In genomic region chr2:26273611-26274010, GRCm38 (mm10) we compare ENCODE assay signal across 10 mouse cellular contexts. TPM values are rescaled to one million over a fixed set of nuclear protein-coding genes. Genes with fewer than 3 reads are reported as not detected.
DNase-seq lines count a peak whose midpoint lies in the region; ATAC-seq and TF ChIP-seq lines count a peak whose summit lies in the region.
"Had no signal": no experiment of that assay in that cellular context is flagged by ENCODE, and none has a peak within 500 bp of the region (broad histone marks: within the 10 kb centered on the region; RNA-seq: fewer than 3 reads in every experiment).

No protein-coding gene starts in this region.

- TF ChIP-seq CTCF in hindbrain, postnatal 0 days (IDR thresholded peaks at IDR 0.05; ENCODE audit: low read depth), result peak; percentile 89
- TF ChIP-seq CTCF in stomach, postnatal 0 days (IDR thresholded peaks at IDR 0.05; ENCODE audit: low read depth), result peak; percentile 93

- H3K9ac ChIP-seq in heart, embryonic 11.5 days (ENCODE audit: low read depth, low read length), result no peak overlapping the region
- no peak overlapping the region for H3K9ac ChIP-seq in forebrain, embryonic 14.5 days (ENCODE audit: low read length)
- H3K9ac ChIP-seq in hindbrain, postnatal 0 days (replicated peaks; ENCODE audit: low read length), result no peak overlapping the region
- H3K9ac ChIP-seq in midbrain, embryonic 14.5 days (replicated peaks; ENCODE audit: low read length), result no peak overlapping the region
- no peak overlapping the region for H3K9ac ChIP-seq in stomach, postnatal 0 days (ENCODE audit: low read length)

- H3K27ac ChIP-seq in heart, embryonic 11.5 days (ENCODE audit: low read depth, low read length), result no peak overlapping the region
- H3K27ac ChIP-seq in forebrain, embryonic 14.5 days (ENCODE audit: low read depth, low read length), result no peak overlapping the region
- H3K27ac ChIP-seq in hindbrain, postnatal 0 days, result no peak overlapping the region
- H3K27ac ChIP-seq in midbrain, embryonic 14.5 days (replicated peaks; ENCODE audit: low read depth, low read length), result no peak overlapping the region
- no peak overlapping the region for H3K27ac ChIP-seq in stomach, postnatal 0 days (replicated peaks)

- no peak overlapping the region for H3K4me3 ChIP-seq in heart, embryonic 11.5 days (ENCODE audit: low read depth, low read length)
- H3K4me3 ChIP-seq in forebrain, embryonic 14.5 days (ENCODE audit: low read depth, low read length), result no peak overlapping the region
- H3K4me3 ChIP-seq in hindbrain, postnatal 0 days (ENCODE audit: low read length), result no peak overlapping the region
- no peak overlapping the region for H3K4me3 ChIP-seq in midbrain, embryonic 14.5 days (replicated peaks; ENCODE audit: low read depth, low read length)
- no peak overlapping the region for H3K4me3 ChIP-seq in stomach, postnatal 0 days (ENCODE audit: low read depth, low read length)
- H3K4me3 ChIP-seq: megakaryocyte, embryonic 14.5 days had no signal

- no peak for ATAC-seq in heart, embryonic 11.5 days (replicated peaks; ENCODE audit: insufficient number of reproducible peaks, low FRiP score, low TSS enrichment)
- peak; percentile 75; the same call in 1 of the 2 replicates for ATAC-seq in forebrain, embryonic 14.5 days
- peak; percentile 75 for ATAC-seq in hindbrain, postnatal 0 days
- ATAC-seq in midbrain, embryonic 14.5 days (ENCODE audit: low FRiP score, low TSS enrichment), result no peak
- peak; percentile 67; the same call in 1 of the 2 replicates for ATAC-seq in stomach, postnatal 0 days (ENCODE audit: low FRiP score, low TSS enrichment)
- ATAC-seq: Patski had no signal

- no peak for TF ChIP-seq EP300 in stomach, postnatal 0 days (optimal IDR thresholded peaks at IDR 0.05)

- 18% methylated on average over 7 of the region's 7 CpGs for WGBS in heart, embryonic 11.5 days (ENCODE audit: insufficient replicate concordance)
- 30% methylated on average over 7 of the region's 7 CpGs for WGBS in forebrain, embryonic 14.5 days
- WGBS in hindbrain, postnatal 0 days, result 17% methylated on average over 7 of the region's 7 CpGs
- 24% methylated on average over 7 of the region's 7 CpGs for WGBS in midbrain, embryonic 14.5 days
- WGBS in stomach, postnatal 0 days, result 19% methylated on average over 7 of the region's 7 CpGs

- no peaks in the 10 kb centered on the region for H3K36me3 ChIP-seq in heart, embryonic 11.5 days (ENCODE audit: control insufficient read depth, insufficient read depth, low read length)
- no peaks in the 10 kb centered on the region for H3K36me3 ChIP-seq in forebrain, embryonic 14.5 days (ENCODE audit: control insufficient read depth, insufficient read depth, low read length)
- H3K36me3 ChIP-seq in hindbrain, postnatal 0 days (ENCODE audit: insufficient read depth, low read length), result no peaks in the 10 kb centered on the region
- no peaks in the 10 kb centered on the region for H3K36me3 ChIP-seq in midbrain, embryonic 14.5 days (ENCODE audit: control insufficient read depth, insufficient read depth, low read length)
- H3K36me3 ChIP-seq in stomach, postnatal 0 days (ENCODE audit: control insufficient read depth, insufficient read depth, low read length), result no peaks in the 10 kb centered on the region

- intact Hi-C loops in left cerebral cortex, postnatal 10 days (cut with DNase I), result loop anchor here (1.0 to 5.0 kb wide), 2 partner anchors 91 to 120 kb away; no protein-coding TSS in a partner anchor

- no peaks in the 10 kb centered on the region for H3K9me3 ChIP-seq in heart, embryonic 11.5 days (replicated peaks; ENCODE audit: control insufficient read depth, low read length)
- no peaks in the 10 kb centered on the region for H3K9me3 ChIP-seq in forebrain, embryonic 14.5 days (replicated peaks; ENCODE audit: control insufficient read depth, low read length)
- no peaks in the 10 kb centered on the region for H3K9me3 ChIP-seq in hindbrain, postnatal 0 days (ENCODE audit: low read length)
- H3K9me3 ChIP-seq in midbrain, embryonic 14.5 days (ENCODE audit: control insufficient read depth, low read length), result no peaks in the 10 kb centered on the region
- no peaks in the 10 kb centered on the region for H3K9me3 ChIP-seq in stomach, postnatal 0 days (ENCODE audit: control insufficient read depth, low read length)
- H3K9me3 ChIP-seq: megakaryocyte, embryonic 14.5 days had no signal

- H3K4me1 ChIP-seq in heart, embryonic 11.5 days (ENCODE audit: control insufficient read depth, insufficient read depth, low read length), result no peaks in the 10 kb centered on the region
- no peaks in the 10 kb centered on the region for H3K4me1 ChIP-seq in forebrain, embryonic 14.5 days (ENCODE audit: control insufficient read depth, insufficient read depth, low read length)
- H3K4me1 ChIP-seq in hindbrain, postnatal 0 days (ENCODE audit: insufficient read depth, low read length), result no peaks in the 10 kb centered on the region
- H3K4me1 ChIP-seq in midbrain, embryonic 14.5 days (ENCODE audit: control insufficient read depth, insufficient read depth, low read length), result no peaks in the 10 kb centered on the region
- H3K4me1 ChIP-seq in stomach, postnatal 0 days (replicated peaks; ENCODE audit: control insufficient read depth, insufficient read depth), result no peaks in the 10 kb centered on the region

- H3K4me2 ChIP-seq in heart, embryonic 11.5 days, result no peak overlapping the region
- H3K4me2 ChIP-seq in forebrain, embryonic 14.5 days (ENCODE audit: low read length), result no peak overlapping the region
- H3K4me2 ChIP-seq in hindbrain, postnatal 0 days (ENCODE audit: low read depth, low read length), result no peak overlapping the region
- no peak overlapping the region for H3K4me2 ChIP-seq in midbrain, embryonic 14.5 days (ENCODE audit: low read length)
- no peak overlapping the region for H3K4me2 ChIP-seq in stomach, postnatal 0 days (replicated peaks; ENCODE audit: low read depth)

- no peaks in the 10 kb centered on the region; the same call in 1 of the 2 replicates for H3K27me3 ChIP-seq in heart, embryonic 11.5 days (ENCODE audit: control insufficient read depth, insufficient read depth, low read length)
- H3K27me3 ChIP-seq in forebrain, embryonic 14.5 days (replicated peaks; ENCODE audit: control insufficient read depth, insufficient read depth, low read length), result no peaks in the 10 kb centered on the region
- H3K27me3 ChIP-seq in hindbrain, postnatal 0 days (ENCODE audit: insufficient read depth, low read length), result no peaks in the 10 kb centered on the region
- no peaks in the 10 kb centered on the region for H3K27me3 ChIP-seq in midbrain, embryonic 14.5 days (ENCODE audit: control insufficient read depth, insufficient read depth, low read length)
- no peaks in the 10 kb centered on the region for H3K27me3 ChIP-seq in stomach, postnatal 0 days (ENCODE audit: control insufficient read depth, insufficient read depth, low read length)

- peak; percentile 85 for DNase-seq in heart, adult 11 months
- DNase-seq in c-Kit-positive CD71-positive TER-119-negative erythroid progenitor cells, embryonic 14.5 days (ENCODE audit: low read depth), result peak; percentile 15
- DNase-seq in forebrain, embryonic 14.5 days (ENCODE audit: low spot score), result peak; percentile 80
- DNase-seq in hindbrain, postnatal 0 days (ENCODE audit: low spot score), result peak; percentile 85
- peak; percentile 58 to 63 for DNase-seq in left cerebral cortex, postnatal 10 days (ENCODE audit: extremely low spot score in 1 of 2, low spot score in 2 of 2)
- peak; percentile 86 for DNase-seq in midbrain, embryonic 14.5 days
- peak; percentile 66 for DNase-seq in stomach, postnatal 0 days (ENCODE audit: low spot score)

RNA-seq across cellular contexts. Expression of gene Ccdc187, which starts 20.7 kb away (rescaled TPM):
- 0.09 TPM in 1 of 2 replicates, not detected in the other for polyA plus RNA-seq in heart, embryonic 11.5 days (2014; fragmentation: Nextera tagmentation; extraction: Ambion mirVana)
- polyA plus RNA-seq in forebrain, embryonic 14.5 days (2014; fragmentation: Nextera tagmentation; extraction: Ambion mirVana), result 0.11 and 0.17 TPM in 2 replicates
- 1.3 and 2.7 TPM in 2 replicates for total RNA-seq in hindbrain, postnatal 0 days (2014; rRNA removed)
- 0.18 TPM in 2 replicates for polyA plus RNA-seq in hindbrain, postnatal 0 days (2015; fragmentation: Nextera tagmentation; extraction: Ambion mirVana)
- total RNA-seq in left cerebral cortex, postnatal 10 days (2021), result 1 to 10 TPM; 1.3 to 2.0 TPM
- 0.11 and 0.20 TPM in 2 replicates for polyA plus RNA-seq in midbrain, embryonic 14.5 days (2014; fragmentation: Nextera tagmentation; extraction: Ambion mirVana)
- 0.21 and 0.40 TPM in 2 replicates for polyA plus RNA-seq in stomach, postnatal 0 days (2015; fragmentation: Nextera tagmentation; extraction: Ambion mirVana)

RNA-seq across cellular contexts. Expression of gene Qsox2, which starts 36.3 kb away (rescaled TPM):
- polyA plus RNA-seq in heart, embryonic 11.5 days (2014; fragmentation: Nextera tagmentation; extraction: Ambion mirVana), result 11.8 and 15.6 TPM in 2 replicates
- 10.6 and 12.2 TPM in 2 replicates for polyA plus RNA-seq in forebrain, embryonic 14.5 days (2014; fragmentation: Nextera tagmentation; extraction: Ambion mirVana)
- 20.5 and 24.5 TPM in 2 replicates for total RNA-seq in hindbrain, postnatal 0 days (2014; rRNA removed)
- polyA plus RNA-seq in hindbrain, postnatal 0 days (2015; fragmentation: Nextera tagmentation; extraction: Ambion mirVana), result 8.8 and 9.4 TPM in 2 replicates
- 10 to 100 TPM; 20.7 to 21.7 TPM for total RNA-seq in left cerebral cortex, postnatal 10 days (2021)
- 11.9 and 15.5 TPM in 2 replicates for polyA plus RNA-seq in midbrain, embryonic 14.5 days (2014; fragmentation: Nextera tagmentation; extraction: Ambion mirVana)
- 10.7 and 11.2 TPM in 2 replicates for polyA plus RNA-seq in stomach, postnatal 0 days (2015; fragmentation: Nextera tagmentation; extraction: Ambion mirVana)

RNA-seq across cellular contexts. Expression of gene Gpsm1, which starts 41.7 kb away (rescaled TPM):
- 21.4 and 30.2 TPM in 2 replicates for polyA plus RNA-seq in heart, embryonic 11.5 days (2014; fragmentation: Nextera tagmentation; extraction: Ambion mirVana)
- polyA plus RNA-seq in forebrain, embryonic 14.5 days (2014; fragmentation: Nextera tagmentation; extraction: Ambion mirVana), result 56.0 and 63.6 TPM in 2 replicates
- total RNA-seq in hindbrain, postnatal 0 days (2014; rRNA removed), result 310 and 330 TPM in 2 replicates
- 147 and 155 TPM in 2 replicates for polyA plus RNA-seq in hindbrain, postnatal 0 days (2015; fragmentation: Nextera tagmentation; extraction: Ambion mirVana)
- 100 to 1,000 TPM; 103 to 108 TPM for total RNA-seq in left cerebral cortex, postnatal 10 days (2021)
- 99.4 and 121 TPM in 2 replicates for polyA plus RNA-seq in midbrain, embryonic 14.5 days (2014; fragmentation: Nextera tagmentation; extraction: Ambion mirVana)
- polyA plus RNA-seq in stomach, postnatal 0 days (2015; fragmentation: Nextera tagmentation; extraction: Ambion mirVana), result 20.4 and 20.9 TPM in 2 replicates

Comparison
In these comparisons a context has a peak if more than half of its experiments do, and no peak if none do; other contexts are left out.
1. DNase-seq: peak in every context shown above with its lines; median percentile 86 in midbrain, embryonic 14.5 days; 85 in heart, adult 11 months; 85 in hindbrain, postnatal 0 days; 80 in forebrain, embryonic 14.5 days; 66 in stomach, postnatal 0 days; 60 in left cerebral cortex, postnatal 10 days; 15 in c-Kit-positive CD71-positive TER-119-negative erythroid progenitor cells, embryonic 14.5 days.
2. ATAC-seq: peak in forebrain, embryonic 14.5 days (single experiment), hindbrain, postnatal 0 days (single experiment) and stomach, postnatal 0 days (single experiment); none in heart, embryonic 11.5 days (single experiment) and midbrain, embryonic 14.5 days (single experiment).